ENCODE assay signal across 15 mouse cellular contexts in the genomic region with DNA sequence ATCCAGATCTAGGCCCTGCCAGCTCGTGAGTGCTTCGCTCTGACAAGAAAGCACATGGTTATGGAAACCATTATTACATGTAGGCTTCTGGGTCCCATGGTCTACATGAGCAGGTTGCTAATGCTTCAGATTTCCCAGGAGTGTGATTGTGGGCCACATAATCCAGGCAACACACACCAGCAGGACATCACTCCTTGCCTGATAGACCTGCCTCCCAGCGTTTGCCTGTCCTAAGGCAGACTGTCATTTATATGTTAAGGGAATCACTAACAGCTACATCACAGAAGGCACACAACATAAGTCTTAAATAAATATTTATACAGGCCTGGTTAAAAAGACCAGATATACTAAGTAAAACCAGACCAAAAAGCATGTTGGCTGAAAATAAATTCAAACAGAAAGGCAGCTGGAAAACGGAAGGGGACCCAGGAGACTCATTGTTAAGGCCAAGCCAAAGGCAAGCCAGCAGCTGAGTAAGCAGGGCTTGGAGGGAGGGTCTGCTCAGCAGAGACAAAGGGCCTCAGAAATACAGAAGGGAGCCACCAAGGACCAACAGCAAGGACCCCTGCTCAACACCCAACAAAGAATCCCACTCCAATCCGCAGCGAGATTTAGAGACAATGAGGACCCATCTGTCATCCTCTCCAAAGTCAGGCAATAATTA.
DNase-seq lines count a peak whose midpoint lies in the region; ATAC-seq and TF ChIP-seq lines count a peak whose summit lies in the region.
"Had no signal": no experiment of that assay in that cellular context is flagged by ENCODE, and none has a peak within 500 bp of the region (broad histone marks: within the 10 kb centered on the region; RNA-seq: fewer than 3 reads in every experiment).

No protein-coding gene starts in this region.

- H3K4me3 ChIP-seq in lung, embryonic 14.5 days (ENCODE audit: low read depth, low read length), result no peak overlapping the region
- H3K4me3 ChIP-seq in hindbrain, embryonic 10.5 days, result no peak overlapping the region
- H3K4me3 ChIP-seq in neural tube, embryonic 13.5 days, result no peak overlapping the region
- H3K4me3 ChIP-seq in kidney, embryonic 15.5 days (replicated peaks), result no peak overlapping the region
- H3K4me3 ChIP-seq: embryonic facial prominence, embryonic 15.5 days; gastrocnemius, adult 2 months; myocyte had no signal

- H3K4me2 ChIP-seq in lung, embryonic 14.5 days, result no peak overlapping the region
- H3K4me2 ChIP-seq in neural tube, embryonic 13.5 days, result no peak overlapping the region
- H3K4me2 ChIP-seq in kidney, embryonic 15.5 days, result no peak overlapping the region
- H3K4me2 ChIP-seq: embryonic facial prominence, embryonic 15.5 days had no signal

- H3K27me3 ChIP-seq in lung, embryonic 14.5 days (ENCODE audit: insufficient read depth, low read length), result no peaks in the 10 kb centered on the region
- H3K27me3 ChIP-seq in hindbrain, embryonic 10.5 days (ENCODE audit: insufficient read depth, poor library complexity, severe bottlenecking), result no peaks in the 10 kb centered on the region
- peaks cover 23% of the 10 kb centered on the region for H3K27me3 ChIP-seq in neural tube, embryonic 13.5 days
- H3K27me3 ChIP-seq in kidney, embryonic 15.5 days, result peaks cover 8% of the 10 kb centered on the region; the same call in 1 of the 2 replicates
- H3K27me3 ChIP-seq: embryonic facial prominence, embryonic 15.5 days had no signal

- no peaks in the 10 kb centered on the region for H3K9me3 ChIP-seq in lung, embryonic 14.5 days (ENCODE audit: low read depth, low read length)
- 0 out of 2 replicates have a peak, but pooled peaks cover 4% of the 10 kb centered on the region for H3K9me3 ChIP-seq in hindbrain, embryonic 10.5 days
- H3K9me3 ChIP-seq in neural tube, embryonic 13.5 days, result no peaks in the 10 kb centered on the region
- H3K9me3 ChIP-seq in kidney, embryonic 15.5 days (replicated peaks), result no peaks in the 10 kb centered on the region
- H3K9me3 ChIP-seq: embryonic facial prominence, embryonic 15.5 days had no signal

- no peak overlapping the region for H3K27ac ChIP-seq in lung, embryonic 14.5 days (ENCODE audit: low read depth)
- peak overlapping the region; percentile 78 for H3K27ac ChIP-seq in hindbrain, embryonic 10.5 days
- H3K27ac ChIP-seq in neural tube, embryonic 13.5 days (replicated peaks), result peak overlapping the region; percentile 81
- no peak overlapping the region for H3K27ac ChIP-seq in kidney, embryonic 15.5 days
- H3K27ac ChIP-seq: embryonic facial prominence, embryonic 15.5 days; gastrocnemius, adult 2 months had no signal

- DNase-seq in lung, embryonic 14.5 days, result peak; percentile 27
- no peak for DNase-seq in lung, postnatal 4 days
- peak; percentile 40 for DNase-seq in hindbrain, embryonic 10.5 days (ENCODE audit: low spot score)
- peak; percentile 65 for DNase-seq in mesoderm, embryonic 11.5 days (ENCODE audit: low read depth, low spot score)
- no peak for DNase-seq in ovary, postnatal 14 days (ENCODE audit: low spot score)
- no peak for DNase-seq in heart, adult 9 months (ENCODE audit: low spot score in 2 of 2)
- DNase-seq: cerebellum, adult 8-10 months; gastrocnemius, adult 2 months; left cerebral cortex, postnatal 4 days had no signal

- H3K9ac ChIP-seq in lung, embryonic 14.5 days, result no peak overlapping the region
- H3K9ac ChIP-seq in neural tube, embryonic 13.5 days, result no peak overlapping the region; the same call in 1 of the 2 replicates
- no peak overlapping the region for H3K9ac ChIP-seq in kidney, embryonic 15.5 days
- H3K9ac ChIP-seq: embryonic facial prominence, embryonic 15.5 days had no signal

- no peak for TF ChIP-seq CTCF in lung, embryonic 14.5 days (IDR thresholded peaks at IDR 0.05; ENCODE audit: low read depth)

- peak; percentile 60; the same call in 1 of the 2 replicates for ATAC-seq in lung, embryonic 14.5 days (ENCODE audit: insufficient read depth)
- peak; percentile 92 for ATAC-seq in neural tube, embryonic 13.5 days (ENCODE audit: low read depth)
- no peak for ATAC-seq in kidney, embryonic 15.5 days (replicated peaks; ENCODE audit: low FRiP score)
- ATAC-seq: inflammation-experienced regulatory T-cells, adult 6 months; lung, postnatal 0 days had no signal

- WGBS in lung, embryonic 14.5 days, result 48% methylated on average over 6 of the region's 6 CpGs
- WGBS in hindbrain, embryonic 10.5 days, result 60% methylated on average over 6 of the region's 6 CpGs
- 17% methylated on average over 6 of the region's 6 CpGs for WGBS in neural tube, embryonic 13.5 days
- 59% methylated on average over 6 of the region's 6 CpGs for WGBS in kidney, embryonic 15.5 days

- no peaks in the 10 kb centered on the region for H3K36me3 ChIP-seq in lung, embryonic 14.5 days (ENCODE audit: insufficient read depth)
- H3K36me3 ChIP-seq in hindbrain, embryonic 10.5 days, result no peaks in the 10 kb centered on the region
- no peaks in the 10 kb centered on the region for H3K36me3 ChIP-seq in neural tube, embryonic 13.5 days
- H3K36me3 ChIP-seq in kidney, embryonic 15.5 days, result no peaks in the 10 kb centered on the region
- H3K36me3 ChIP-seq: embryonic facial prominence, embryonic 15.5 days had no signal

- no peaks in the 10 kb centered on the region; the same call in 1 of the 2 replicates for H3K4me1 ChIP-seq in lung, embryonic 14.5 days (ENCODE audit: insufficient read depth)
- peaks cover 22% of the 10 kb centered on the region; the same call in 1 of the 2 replicates for H3K4me1 ChIP-seq in hindbrain, embryonic 10.5 days (replicated peaks)
- peaks cover 25% of the 10 kb centered on the region for H3K4me1 ChIP-seq in neural tube, embryonic 13.5 days (replicated peaks)
- H3K4me1 ChIP-seq in kidney, embryonic 15.5 days, result no peaks in the 10 kb centered on the region

Comparison
In these comparisons a context has a peak if more than half of its experiments do, and no peak if none do; other contexts are left out.
1. DNase-seq: peak in lung, embryonic 14.5 days (single experiment), hindbrain, embryonic 10.5 days (single experiment) and mesoderm, embryonic 11.5 days (single experiment); none in lung, postnatal 4 days (0 of 2), ovary, postnatal 14 days (single experiment) and heart, adult 9 months (0 of 2).
2. H3K27ac ChIP-seq: peak in hindbrain, embryonic 10.5 days (single experiment) and neural tube, embryonic 13.5 days (single experiment); none in lung, embryonic 14.5 days (single experiment) and kidney, embryonic 15.5 days (single experiment).